Mouse (Mus musculus) myocyte (in vitro differentiated cells): ENCODE results near the gene Tacr3. TPM values are rescaled to one million over a fixed set of nuclear protein-coding genes. Genes with fewer than 3 reads are reported as not detected.

ENCODE experiments used
- H3K27me3 ChIP-seq: one replicate; pipeline ENCODE4 v1.6.1; 2011; ENCODE audit not compliant: control insufficient read depth, insufficient read depth, insufficient read length
- H3K36me3 ChIP-seq: one replicate; pipeline ENCODE4 v1.6.1; 2011; ENCODE audit not compliant: control insufficient read depth, insufficient read depth
- H3K4me2 ChIP-seq: one replicate; pipeline ENCODE4 v1.6.1; 2011; ENCODE audit warnings: low read depth, control low read depth
- H3K4me3 ChIP-seq: one replicate; pipeline ENCODE4 v1.5.1; 2011; ENCODE audit warnings: mild to moderate bottlenecking, control low read depth, moderate library complexity
- H3K79me2 ChIP-seq: one replicate; pipeline ENCODE4 v1.6.1; 2011; ENCODE audit not compliant: control insufficient read depth, insufficient read depth
- H3ac ChIP-seq: one replicate; pipeline ENCODE4 v1.6.1; 2011; ENCODE audit not compliant: control insufficient read depth, insufficient read length
- CEBPB ChIP-seq: IDR thresholded peaks from 2 replicates; pipeline ENCODE4 v1.6.1; 2011; ENCODE audit warnings: mild to moderate bottlenecking, moderate library complexity; ENCODE audit not compliant: poor library complexity, insufficient read depth, severe bottlenecking
- E2F4 ChIP-seq: IDR thresholded peaks from one replicate; pipeline ENCODE4 v1.6.1; 2011; ENCODE audit warnings: mild to moderate bottlenecking, control low read depth, moderate library complexity; ENCODE audit not compliant: insufficient read depth
- MAX ChIP-seq: IDR thresholded peaks from one replicate; pipeline ENCODE4 v1.6.1; 2011; ENCODE audit warnings: low read depth, mild to moderate bottlenecking, control low read depth
- MYOD1 ChIP-seq, 3 experiments: IDR thresholded peaks; one replicate each; pipeline ENCODE4 v1.6.1; 2011; ENCODE audit warnings: control low read depth in 2 of 3, low read depth in 2 of 3, mild to moderate bottlenecking in 2 of 3, moderate library complexity in 1 of 3; ENCODE audit not compliant: insufficient read length in 2 of 3, control insufficient read depth in 1 of 3
- MYOG ChIP-seq, 3 experiments: IDR thresholded peaks; one replicate each; pipeline ENCODE4 v1.6.1; 2011; ENCODE audit warnings: control low read depth in 2 of 3, low read depth in 2 of 3, mild to moderate bottlenecking in 2 of 3; ENCODE audit not compliant: insufficient read length in 2 of 3, control insufficient read depth in 1 of 3, insufficient read depth in 1 of 3
- POLR2A ChIP-seq: IDR thresholded peaks from one replicate; pipeline ENCODE4 v1.6.1; 2011; ENCODE audit warnings: low read depth, mild to moderate bottlenecking, control low read depth, moderate library complexity; ENCODE audit not compliant: insufficient read length
- POLR2AphosphoS2 ChIP-seq: IDR thresholded peaks from one replicate; pipeline ENCODE4 v1.6.1; 2011; ENCODE audit warnings: low read depth, control low read depth; ENCODE audit not compliant: insufficient read length
- REST ChIP-seq: IDR thresholded peaks from one replicate; pipeline ENCODE4 v1.6.1; 2011; ENCODE audit warnings: mild to moderate bottlenecking, control low read depth, moderate library complexity; ENCODE audit not compliant: insufficient read depth, insufficient read length
- SRF ChIP-seq: IDR thresholded peaks from one replicate; pipeline ENCODE4 v1.6.1; 2011; ENCODE audit warnings: low read depth; ENCODE audit not compliant: control insufficient read depth, insufficient read length
- TCF12 ChIP-seq: IDR thresholded peaks from one replicate; pipeline ENCODE4 v1.6.1; 2011; ENCODE audit warnings: mild to moderate bottlenecking, control low read depth; ENCODE audit not compliant: poor library complexity, insufficient read depth, severe bottlenecking
- TCF3 ChIP-seq: IDR thresholded peaks from one replicate; pipeline ENCODE4 v1.6.1; 2011; ENCODE audit warnings: low read depth, control low read depth; ENCODE audit not compliant: insufficient read length
- USF1 ChIP-seq: IDR thresholded peaks from one replicate; pipeline ENCODE4 v1.6.1; 2011; ENCODE audit warnings: low read depth, mild to moderate bottlenecking, control low read depth, moderate library complexity
- polyA plus RNA-seq: library from polyadenylated mRNA; unstranded; fragments of >200 nt; fragmentation: generic; extraction: Trizol; gene quantifications from one replicate; pipeline ENCODE4 v1.2.1, GENCODE M21; 2012; ENCODE audit warnings: missing spikeins

Tacr3 gene
- polyA plus RNA-seq, result not detected

- H3K4me2 ChIP-seq, result no peak within 1 kb of the TSS
- H3K36me3 ChIP-seq, result no peaks in the 10 kb centered on the region
- no peaks in the 10 kb centered on the region for H3K27me3 ChIP-seq
- no peak within 1 kb of the TSS for H3ac ChIP-seq
- H3K4me3 ChIP-seq, result no peak within 1 kb of the TSS
- H3K79me2 ChIP-seq, result no peaks in the 10 kb centered on the region
- TF ChIP-seq E2F4, result no peak
- no peak for TF ChIP-seq POLR2AphosphoS2
- no peak for TF ChIP-seq POLR2A
These were observed at the start of gene Tacr3 for GRCm38 (mm10) chr3:134828875-134829530. Tacr3 (plus strand) TSS chr3:134829007.

- no peaks in the 10 kb centered on the region for H3K36me3 ChIP-seq
- H3K4me3 ChIP-seq, result no peak overlapping the region
- no peak for TF ChIP-seq REST
- no peak for TF ChIP-seq SRF
- TF ChIP-seq CEBPB, result no peak
- TF ChIP-seq USF1, result no peak
- no peak for TF ChIP-seq TCF3
- TF ChIP-seq MYOD1 (IDR thresholded peaks at IDR 0.05; ENCODE audit: control insufficient read depth in 1 of 3, insufficient read length in 2 of 3, low read depth in 2 of 3), result no peak
- no peak for TF ChIP-seq POLR2AphosphoS2
- no peak for TF ChIP-seq POLR2A
- no peak for TF ChIP-seq E2F4
- TF ChIP-seq TCF12, result no peak
- no peak for TF ChIP-seq MAX
These were observed 324 bp upstream of the Tacr3 start for GRCm38 (mm10) chr3:134828492-134828874.

GRCm38 (mm10) chr3:134829531-134829921 is 719 bp downstream of the Tacr3 start:
- no peak for TF ChIP-seq USF1
- no peak for TF ChIP-seq TCF3
- TF ChIP-seq POLR2AphosphoS2, result no peak
- TF ChIP-seq TCF12, result no peak
- TF ChIP-seq MAX, result no peak
- no peak for TF ChIP-seq MYOG (IDR thresholded peaks at IDR 0.05; ENCODE audit: control insufficient read depth in 1 of 3, insufficient read depth in 1 of 3, insufficient read length in 2 of 3, low read depth in 2 of 3)
- no peak for TF ChIP-seq SRF
- no peak for TF ChIP-seq E2F4
- TF ChIP-seq MYOD1 (IDR thresholded peaks at IDR 0.05; ENCODE audit: control insufficient read depth in 1 of 3, insufficient read length in 2 of 3, low read depth in 2 of 3), result no peak
- TF ChIP-seq CEBPB, result no peak
- no peak for TF ChIP-seq POLR2A
- no peak for TF ChIP-seq REST
- Histone ChIP-seq H3K79me2 (no peaks in the 10 kb centered on the region), H3K4me3 (no peak overlapping the region)

More at GRCm38 (mm10) chr3:134828492-134828874, 324 bp upstream of the Tacr3 start:
- no peaks in the 10 kb centered on the region for H3K27me3 ChIP-seq
- no peak overlapping the region for H3K4me2 ChIP-seq
- no peak overlapping the region for H3ac ChIP-seq
- no peaks in the 10 kb centered on the region for H3K79me2 ChIP-seq

GRCm38 (mm10) chr3:134851342-134851741 is 22.5 kb downstream of the Tacr3 start:
- H3ac ChIP-seq, result no peak overlapping the region
- no peaks in the 10 kb centered on the region for H3K36me3 ChIP-seq
- no peak overlapping the region for H3K4me2 ChIP-seq
- no peak overlapping the region for H3K4me3 ChIP-seq
- TF ChIP-seq REST (no peak), POLR2A (no peak), E2F4 (no peak), MYOG (IDR thresholded peaks at IDR 0.05; ENCODE audit: control insufficient read depth in 1 of 3, insufficient read depth in 1 of 3, insufficient read length in 2 of 3, low read depth in 2 of 3) (no peak), TCF3 (no peak), TCF12 (no peak), SRF (no peak), MAX (no peak), USF1 (no peak), POLR2AphosphoS2 (no peak), CEBPB (no peak), MYOD1 (IDR thresholded peaks at IDR 0.05; ENCODE audit: control insufficient read depth in 1 of 3, insufficient read length in 2 of 3, low read depth in 2 of 3) (no peak)
- no peaks in the 10 kb centered on the region for H3K79me2 ChIP-seq
- no peaks in the 10 kb centered on the region for H3K27me3 ChIP-seq

More at GRCm38 (mm10) chr3:134829531-134829921, 719 bp downstream of the Tacr3 start:
- Histone ChIP-seq H3ac (no peak overlapping the region), H3K4me2 (no peak overlapping the region), H3K27me3 (no peaks in the 10 kb centered on the region), H3K36me3 (no peaks in the 10 kb centered on the region)

- Histone ChIP-seq H3K36me3 (no peaks in the 10 kb centered on the region), H3ac (no peak overlapping the region), H3K27me3 (no peaks in the 10 kb centered on the region), H3K4me3 (no peak overlapping the region), H3K4me2 (no peak overlapping the region), H3K79me2 (no peaks in the 10 kb centered on the region)
- TF ChIP-seq USF1 (no peak), MAX (no peak), MYOG (IDR thresholded peaks at IDR 0.05; ENCODE audit: control insufficient read depth in 1 of 3, insufficient read depth in 1 of 3, insufficient read length in 2 of 3, low read depth in 2 of 3) (no peak), CEBPB (no peak), POLR2A (no peak), TCF3 (no peak), TCF12 (no peak), MYOD1 (IDR thresholded peaks at IDR 0.05; ENCODE audit: control insufficient read depth in 1 of 3, insufficient read length in 2 of 3, low read depth in 2 of 3) (no peak), SRF (no peak), REST (no peak), POLR2AphosphoS2 (no peak), E2F4 (no peak)
These were observed 48.9 kb downstream of the Tacr3 start for GRCm38 (mm10) chr3:134877701-134878100.
